Mouse (Mus musculus): ENCODE data around the gene Zfp511.

Gene Zfp511

DNA sequence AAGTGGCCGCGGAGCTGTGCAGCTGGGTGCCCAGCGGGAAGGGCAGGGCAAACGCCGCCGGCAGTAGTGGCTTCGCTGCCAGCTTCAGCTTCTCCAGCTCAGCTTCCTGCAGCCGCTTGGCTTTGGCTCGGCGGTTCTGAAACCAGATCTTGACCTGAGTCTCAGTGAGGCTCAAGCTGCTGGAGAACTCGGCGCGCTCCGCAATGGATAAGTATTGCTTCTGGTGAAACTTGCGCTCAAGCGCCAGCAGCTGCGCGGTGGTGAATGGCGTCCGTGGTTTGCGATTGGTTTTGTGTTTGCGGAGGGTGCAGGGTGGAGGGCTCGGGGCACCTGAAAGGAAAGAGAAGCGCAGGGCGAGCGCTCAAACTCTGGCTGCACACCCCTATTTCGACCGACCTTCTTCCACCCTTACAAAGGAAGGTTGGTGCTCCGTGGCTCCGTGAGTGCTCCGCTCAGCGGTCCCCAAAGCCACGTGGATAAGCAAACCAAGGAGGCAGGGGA lies 11.7 kb downstream of the Zfp511 start:
- no peak for ATAC-seq (ENCODE audit: insufficient number of reproducible peaks, low FRiP score, low TSS enrichment)

DNA sequence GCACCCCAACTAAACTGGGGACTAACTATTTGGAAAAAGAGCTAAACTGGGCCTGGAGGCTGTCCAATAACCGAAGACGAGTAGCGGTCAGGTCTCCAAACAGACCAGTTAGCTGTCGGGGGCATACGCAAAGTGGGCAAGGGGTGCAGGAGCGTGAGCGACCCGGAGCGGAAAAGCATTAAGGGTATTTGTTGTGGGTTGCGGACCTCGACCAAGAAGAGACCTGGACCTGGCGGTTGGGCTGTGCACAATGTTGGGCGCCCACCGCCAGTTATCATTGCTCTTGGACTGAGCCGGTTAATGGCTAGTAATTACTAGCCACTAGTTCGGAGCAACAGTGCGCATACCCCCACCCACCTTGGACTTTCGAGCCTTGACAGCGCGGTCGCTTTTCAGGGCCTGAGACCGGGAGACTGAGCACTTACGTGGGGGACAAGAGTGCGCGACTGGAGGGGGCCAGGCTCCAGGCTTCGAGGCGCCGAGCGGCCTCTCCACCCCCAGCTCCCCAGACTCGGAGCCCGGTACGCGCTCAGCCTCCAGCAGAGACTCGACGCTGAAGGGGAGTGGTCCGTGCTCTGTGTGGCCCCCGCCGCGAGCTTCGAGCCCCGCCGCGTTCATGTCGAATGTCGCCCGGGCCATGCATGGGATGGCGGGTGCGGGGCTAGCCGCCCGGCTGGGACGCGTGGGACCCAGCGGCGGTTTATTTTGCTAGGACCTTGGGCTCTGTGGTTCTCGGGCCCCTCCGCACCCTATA lies 12.3 kb downstream of the Zfp511 start, which contains the start of gene Msx3:
Gene Msx3, minus strand, starts transcription at position 729 of the 754 bp plus-strand sequence.
- no peak for ATAC-seq (ENCODE audit: insufficient number of reproducible peaks, low FRiP score, low TSS enrichment)

DNA sequence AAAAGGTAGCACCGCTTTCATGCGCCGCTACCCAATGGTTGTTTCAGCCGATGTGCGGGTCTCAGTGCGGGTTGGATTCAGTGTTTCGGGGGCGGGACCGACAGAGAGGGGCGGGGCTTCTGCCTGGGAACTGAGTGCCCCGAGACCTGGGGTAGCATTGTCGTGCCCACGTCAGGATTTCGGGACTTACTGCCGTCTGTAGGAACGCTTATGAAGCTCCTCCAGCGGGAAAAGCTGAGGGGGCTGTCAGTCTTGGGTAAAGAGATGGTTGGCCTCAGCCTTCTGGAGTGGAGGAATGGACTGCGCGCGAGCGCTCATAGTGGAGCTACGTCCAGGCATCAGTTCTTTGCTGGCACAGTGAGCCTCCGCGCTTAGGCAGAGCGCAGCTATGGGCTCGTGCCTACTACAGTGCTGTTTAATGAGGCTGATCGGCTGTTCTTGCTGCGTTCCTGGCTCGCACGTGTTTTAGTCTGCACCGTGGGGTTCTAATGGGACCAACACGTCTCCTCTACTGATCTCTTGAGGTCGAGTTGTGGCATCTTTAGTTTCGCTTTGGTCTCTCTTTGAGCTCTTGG lies 13.0 kb downstream of the Zfp511 start:
- no peak for ATAC-seq (ENCODE audit: insufficient number of reproducible peaks, low FRiP score, low TSS enrichment)

DNA sequence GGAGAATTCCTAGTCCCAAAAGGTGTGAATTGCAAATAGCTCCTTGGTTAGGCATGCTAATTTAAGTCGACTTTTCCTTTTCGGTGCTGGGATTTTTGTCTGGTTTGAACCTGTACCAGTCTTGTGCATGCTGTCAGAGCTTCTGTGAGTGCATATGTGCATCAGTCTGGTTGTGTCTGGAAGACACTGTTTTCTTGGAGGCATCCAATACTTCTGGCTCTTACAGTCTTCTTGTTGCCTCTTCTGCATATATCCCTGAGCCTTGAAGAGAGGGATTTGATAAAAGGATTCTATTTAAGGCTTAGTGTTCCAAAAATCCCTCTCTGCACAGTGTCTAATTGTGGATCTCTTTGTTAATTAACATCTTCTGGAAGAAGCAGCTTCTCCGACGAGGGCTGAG lies 17.9 kb downstream of the Zfp511 start:
- no peak for ATAC-seq (ENCODE audit: insufficient number of reproducible peaks, low FRiP score, low TSS enrichment)

DNA sequence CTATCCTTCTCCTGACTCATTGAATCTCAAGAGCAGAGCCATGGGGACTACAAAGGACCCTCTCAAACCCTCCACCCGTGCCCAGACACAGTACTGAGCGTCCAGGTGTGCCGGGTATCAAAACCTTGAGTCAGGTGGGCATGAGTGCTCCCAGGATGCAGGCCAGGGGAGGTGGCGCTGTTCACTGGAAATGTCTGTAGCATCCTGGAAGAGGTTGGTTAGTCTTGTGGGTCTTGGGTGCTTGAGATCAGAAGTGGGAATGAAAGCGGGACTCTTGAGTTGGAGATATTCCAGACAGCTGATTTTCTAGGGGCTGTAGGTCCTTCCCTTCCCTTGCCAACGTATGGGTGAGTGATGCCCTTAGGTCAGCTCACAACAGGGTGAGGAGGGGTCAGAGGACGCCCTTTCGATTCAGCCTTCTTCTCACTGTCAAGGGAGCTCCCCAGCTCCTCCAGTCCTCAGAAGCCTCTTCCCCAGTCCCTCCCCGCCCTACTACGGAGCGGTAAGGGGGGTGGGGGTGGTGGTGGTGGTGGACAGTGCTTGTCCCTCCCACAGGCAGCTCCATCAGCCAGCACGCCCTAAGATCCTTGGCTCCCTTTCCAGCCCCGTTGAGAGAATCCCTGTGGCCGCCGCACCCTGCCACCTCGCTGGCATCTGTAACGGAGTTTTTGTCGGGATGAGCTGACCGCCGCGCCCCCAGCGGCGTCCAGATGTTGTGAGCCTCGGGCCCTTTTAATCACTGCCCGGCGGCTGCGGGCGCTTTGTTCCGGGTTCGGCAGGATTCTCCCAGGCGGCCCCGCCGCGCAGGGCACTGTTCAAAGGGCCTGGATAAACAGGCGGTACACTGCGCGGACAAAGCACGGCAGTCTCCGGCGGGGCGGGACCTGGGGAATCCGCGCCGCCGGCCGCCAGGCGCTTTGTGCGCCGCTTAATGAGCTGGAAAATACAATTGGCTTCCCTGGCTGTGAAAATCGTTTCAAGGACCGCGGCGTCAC lies 21.5 kb downstream of the Zfp511 start:
- ATAC-seq (ENCODE audit: insufficient number of reproducible peaks, low FRiP score, low TSS enrichment), result no peak

DNA sequence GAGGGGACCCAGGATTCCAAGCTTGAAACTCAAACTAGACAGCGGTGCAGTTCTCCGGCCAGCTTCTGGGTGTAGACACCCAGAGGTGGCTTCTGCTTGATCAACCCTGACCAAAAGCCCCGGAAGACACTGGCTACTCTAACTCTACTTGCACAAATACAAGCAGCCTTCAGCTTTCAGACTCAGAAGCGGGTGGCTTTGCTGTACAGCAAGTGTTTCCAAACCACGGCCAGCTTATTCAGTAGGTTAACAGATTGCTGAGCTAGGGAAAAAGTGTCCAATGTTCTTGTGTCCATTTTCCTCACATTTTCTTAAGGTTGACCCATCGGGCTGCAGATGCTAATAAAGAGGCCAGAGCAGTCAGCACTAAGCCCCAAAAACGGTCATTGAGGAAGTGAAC lies 22.3 kb downstream of the Zfp511 start:
- ATAC-seq (ENCODE audit: insufficient number of reproducible peaks, low FRiP score, low TSS enrichment), result no peak

DNA sequence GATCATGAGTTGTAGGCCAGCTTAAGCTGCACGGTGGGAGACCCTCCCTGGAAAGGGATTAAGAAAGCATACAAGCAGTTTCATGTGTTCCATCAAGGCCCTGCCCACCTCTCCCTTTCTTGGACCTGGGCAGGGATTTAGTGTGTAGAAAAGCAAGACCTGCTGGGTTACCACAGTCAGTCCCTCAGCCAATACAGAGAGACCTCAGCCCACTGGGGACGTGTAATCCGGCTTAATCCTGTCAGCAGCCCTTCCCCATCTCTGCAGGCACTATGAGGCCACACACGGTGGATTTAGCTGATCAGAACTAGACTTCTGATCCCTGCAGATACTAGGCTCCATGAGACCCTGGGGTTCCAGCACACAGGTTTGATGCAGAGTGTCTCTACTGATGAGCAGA lies 23.4 kb downstream of the Zfp511 start:
- ATAC-seq (ENCODE audit: insufficient number of reproducible peaks, low FRiP score, low TSS enrichment), result no peak

DNA sequence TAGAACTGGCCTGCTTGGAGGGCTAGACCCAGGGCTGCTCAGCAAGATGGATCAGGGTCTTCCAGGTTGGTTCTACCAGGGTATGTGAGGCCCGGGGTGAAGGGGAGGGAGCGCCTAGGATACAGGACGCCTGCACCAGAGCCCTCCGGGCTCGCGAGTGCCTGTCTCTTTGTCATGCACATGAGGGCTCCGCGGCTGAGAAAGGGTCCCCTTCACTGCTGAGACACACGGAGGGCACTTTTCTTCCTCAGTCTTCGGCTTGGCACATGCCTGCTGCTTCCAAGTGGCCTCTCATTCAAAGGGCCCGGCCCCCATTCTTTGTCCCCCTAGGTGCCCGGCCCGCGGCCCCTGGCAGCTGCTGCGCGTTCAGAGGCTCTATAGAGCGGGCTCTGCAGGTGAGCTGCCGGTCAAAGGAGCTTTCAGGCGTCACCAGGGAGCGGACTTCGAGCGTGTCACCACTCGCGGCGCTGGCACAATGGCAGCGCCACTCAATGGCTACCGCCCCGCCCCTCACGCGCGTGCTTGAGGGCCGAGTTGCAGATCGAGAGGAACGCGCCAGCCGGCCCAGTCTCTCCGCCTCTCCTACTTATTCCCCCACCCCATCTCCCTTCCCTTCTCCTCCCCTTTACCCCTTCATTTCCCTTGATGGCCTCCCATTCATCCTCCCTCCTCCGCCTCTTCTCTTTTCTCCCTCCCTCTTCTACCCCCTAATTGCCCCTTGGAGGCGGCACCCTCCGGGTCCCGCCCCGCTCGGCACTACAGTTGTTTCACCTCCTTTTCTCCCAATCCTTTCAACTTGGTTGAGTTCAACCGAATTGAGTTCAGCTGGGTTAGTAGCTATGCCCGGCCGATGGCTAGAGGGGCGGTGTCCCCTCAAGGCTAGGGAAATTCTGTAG lies 25.0 kb downstream of the Zfp511 start:
- ATAC-seq (ENCODE audit: insufficient number of reproducible peaks, low FRiP score, low TSS enrichment), result no peak

DNA sequence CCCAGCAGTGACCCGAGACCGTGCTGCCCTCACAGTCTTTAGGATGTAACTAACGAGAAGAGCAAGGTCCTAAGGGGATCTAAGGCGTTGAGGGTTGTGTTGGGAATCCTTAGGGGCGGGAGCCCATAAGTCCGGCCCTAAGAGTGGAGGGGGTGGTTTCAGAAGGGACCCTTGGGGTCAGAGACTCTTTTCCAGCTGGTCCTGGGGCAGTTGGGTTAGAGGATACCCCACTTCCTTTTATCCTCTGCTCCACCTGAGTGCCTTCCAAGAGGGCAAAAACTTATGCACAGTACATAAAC lies 25.6 kb downstream of the Zfp511 start:
- ATAC-seq (ENCODE audit: insufficient number of reproducible peaks, low FRiP score, low TSS enrichment), result no peak

DNA sequence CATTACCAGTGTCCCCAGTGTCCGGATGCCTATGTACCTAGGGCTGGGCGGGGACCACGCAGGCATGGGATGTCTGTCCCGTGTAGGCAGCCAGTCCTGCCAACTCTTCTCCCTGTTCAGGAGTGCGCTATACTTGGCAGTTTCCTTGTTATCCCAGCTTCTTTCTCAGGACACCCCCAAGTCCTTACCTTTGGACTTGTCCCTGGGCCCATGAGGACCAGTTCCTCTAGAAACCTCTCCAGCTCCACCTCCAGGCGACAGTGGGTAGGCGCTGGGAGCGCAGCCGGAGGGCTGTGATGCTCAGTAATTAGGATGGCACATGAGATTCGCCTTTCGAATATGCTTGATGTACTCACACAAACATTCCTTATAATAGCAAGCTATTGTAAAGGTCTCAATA lies 26.1 kb downstream of the Zfp511 start:
- ATAC-seq (ENCODE audit: insufficient number of reproducible peaks, low FRiP score, low TSS enrichment), result no peak

DNA sequence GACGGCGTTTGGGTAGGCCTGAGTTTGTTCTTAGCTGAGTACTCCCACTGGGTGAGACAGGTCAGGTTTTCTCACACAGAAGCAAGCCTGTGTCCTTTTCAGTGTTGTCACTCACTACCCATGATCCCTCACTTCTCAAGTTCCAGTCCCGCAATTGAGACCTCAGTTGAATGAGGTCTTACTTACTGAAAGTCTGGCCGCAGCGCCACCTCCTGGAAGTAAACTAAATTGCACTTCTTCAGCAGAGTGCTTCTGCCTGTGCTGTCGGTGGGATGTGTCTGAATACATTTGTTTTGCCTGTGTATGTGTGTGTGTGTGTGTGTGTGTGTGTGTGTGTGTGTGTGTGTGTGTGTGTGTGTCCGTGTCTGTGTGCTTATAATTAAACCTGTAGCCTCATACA lies 26.9 kb downstream of the Zfp511 start:
- 0 out of 2 replicates have a peak, but pooled peaks have one; percentile 40 for ATAC-seq (ENCODE audit: insufficient number of reproducible peaks, low FRiP score, low TSS enrichment)

DNA sequence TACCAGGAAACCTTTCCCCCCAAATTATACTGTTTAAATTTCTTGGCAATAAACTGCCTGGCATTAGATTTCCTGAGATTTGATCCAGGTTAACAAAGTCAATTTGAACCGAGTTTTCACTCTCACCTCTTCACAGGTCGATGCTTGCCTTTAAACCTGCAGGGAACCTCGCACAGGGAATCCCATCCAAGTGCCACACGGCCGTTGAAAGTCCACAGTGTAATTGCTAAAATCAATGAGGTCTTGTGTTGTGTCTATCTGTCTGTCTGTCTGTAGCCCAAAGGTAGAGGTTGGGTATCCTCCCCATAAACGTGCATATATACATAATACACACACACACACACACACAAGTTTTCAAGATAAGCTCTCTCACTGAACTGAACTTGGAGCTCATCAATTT lies 31.2 kb downstream of the Zfp511 start:
- no peak for ATAC-seq (ENCODE audit: insufficient number of reproducible peaks, low FRiP score, low TSS enrichment)

DNA sequence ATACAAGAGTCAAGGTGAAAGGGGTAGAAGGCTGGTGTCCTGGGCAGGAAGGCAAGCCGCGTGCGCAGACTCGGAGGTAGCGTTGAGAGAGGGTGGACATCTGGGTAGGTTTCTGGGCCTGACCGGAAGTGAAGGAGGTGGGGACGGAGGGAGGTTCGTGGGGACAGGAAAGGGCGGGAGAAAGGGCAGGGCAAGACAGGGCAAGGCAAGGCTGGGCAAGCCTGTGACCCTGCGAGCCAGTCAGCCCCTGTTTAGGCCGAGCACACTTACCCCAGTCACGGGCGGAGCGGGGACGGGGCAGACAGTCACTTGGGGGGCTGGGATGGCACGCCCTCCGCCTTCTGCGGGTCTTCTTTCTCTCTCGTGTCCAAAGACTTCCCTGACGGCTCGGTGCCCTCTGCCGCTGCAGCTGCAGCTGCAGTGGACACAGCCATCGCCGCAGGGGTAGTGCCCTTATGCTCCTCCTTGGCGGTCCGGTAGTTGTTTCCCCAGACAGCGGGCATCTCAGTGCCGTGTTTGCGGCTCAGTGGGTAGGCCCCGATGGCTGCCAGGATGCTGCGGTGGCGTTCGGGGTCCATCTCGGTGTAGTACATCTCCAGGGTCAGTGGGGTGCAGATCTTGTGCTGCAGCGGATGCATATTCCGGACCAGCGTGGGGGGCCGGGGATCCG lies 34.0 kb downstream of the Zfp511 start:
- ATAC-seq (ENCODE audit: insufficient number of reproducible peaks, low FRiP score, low TSS enrichment), result no peak

DNA sequence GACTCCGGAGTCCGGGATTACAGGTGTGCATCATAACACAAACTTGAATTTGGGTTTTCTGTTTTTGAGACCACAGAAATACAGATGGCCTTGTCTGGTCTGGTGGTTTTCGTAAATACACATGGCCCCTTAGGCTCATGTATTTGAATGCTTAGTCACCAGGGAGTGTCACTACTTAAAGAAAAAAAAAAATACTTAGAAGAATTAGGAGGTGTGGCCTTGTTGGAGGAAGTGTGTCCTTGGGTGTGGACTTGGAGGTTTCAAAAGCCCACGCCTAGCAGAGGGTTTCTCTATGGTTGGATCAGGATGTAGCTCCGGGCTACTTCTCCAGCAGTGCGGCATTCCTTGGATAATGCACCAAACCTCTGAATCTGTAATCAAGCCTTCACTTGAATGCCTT lies 41.5 kb downstream of the Zfp511 start:
- no peak for ATAC-seq (ENCODE audit: insufficient number of reproducible peaks, low FRiP score, low TSS enrichment)

DNA sequence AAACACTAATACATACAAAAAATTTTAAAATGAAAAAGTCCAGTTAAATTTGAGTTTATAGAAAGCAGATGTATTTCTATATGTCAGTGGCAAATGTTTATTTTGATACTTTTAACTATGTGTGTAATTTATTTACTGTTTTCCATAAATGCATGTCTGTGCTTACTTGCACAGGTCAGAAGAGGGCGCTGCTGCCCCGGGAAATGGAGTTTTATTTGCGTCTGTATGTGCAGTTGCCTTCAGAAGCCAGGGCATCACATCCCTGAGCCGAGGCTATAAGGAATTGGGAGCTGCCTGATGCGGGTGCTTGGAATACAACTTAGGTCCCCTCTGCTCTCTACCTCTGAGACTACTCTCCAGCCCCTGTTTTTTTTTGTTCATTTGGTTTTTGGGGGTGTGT lies 42.5 kb downstream of the Zfp511 start:
- ATAC-seq (ENCODE audit: insufficient number of reproducible peaks, low FRiP score, low TSS enrichment), result no peak

DNA sequence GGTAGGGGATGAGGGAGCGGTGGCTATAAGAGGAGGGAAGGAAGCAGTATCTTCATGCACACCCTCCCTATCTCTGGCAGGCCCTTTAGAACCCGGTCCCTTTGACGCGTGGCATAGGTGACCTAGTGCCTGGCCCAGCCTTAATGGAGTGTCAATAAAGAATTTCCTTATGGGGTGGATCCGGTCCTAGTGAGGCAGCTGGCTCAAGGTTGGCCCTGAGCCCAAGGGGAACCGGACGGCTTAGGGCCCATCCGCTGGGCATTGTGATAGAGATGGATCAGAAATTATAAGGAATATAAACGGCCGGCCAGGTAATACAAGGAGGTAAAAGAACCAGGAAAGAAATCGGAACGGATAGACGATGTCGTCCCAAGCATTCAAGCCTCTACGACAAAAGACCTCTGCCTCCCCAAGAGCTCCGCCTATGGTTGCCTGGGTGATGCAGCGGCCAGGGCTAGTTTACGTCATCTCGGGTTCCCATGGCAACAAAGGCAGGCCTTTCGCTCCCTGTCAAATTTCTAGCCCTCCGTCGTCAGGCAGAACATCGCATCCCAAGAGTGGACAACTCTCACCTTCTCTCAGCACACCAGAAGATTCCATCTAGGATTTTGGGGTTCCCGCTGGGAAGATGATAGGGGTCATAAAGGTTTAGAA lies 44.4 kb downstream of the Zfp511 start:
- peak; percentile 85 for ATAC-seq (ENCODE audit: insufficient number of reproducible peaks, low FRiP score, low TSS enrichment)

DNA sequence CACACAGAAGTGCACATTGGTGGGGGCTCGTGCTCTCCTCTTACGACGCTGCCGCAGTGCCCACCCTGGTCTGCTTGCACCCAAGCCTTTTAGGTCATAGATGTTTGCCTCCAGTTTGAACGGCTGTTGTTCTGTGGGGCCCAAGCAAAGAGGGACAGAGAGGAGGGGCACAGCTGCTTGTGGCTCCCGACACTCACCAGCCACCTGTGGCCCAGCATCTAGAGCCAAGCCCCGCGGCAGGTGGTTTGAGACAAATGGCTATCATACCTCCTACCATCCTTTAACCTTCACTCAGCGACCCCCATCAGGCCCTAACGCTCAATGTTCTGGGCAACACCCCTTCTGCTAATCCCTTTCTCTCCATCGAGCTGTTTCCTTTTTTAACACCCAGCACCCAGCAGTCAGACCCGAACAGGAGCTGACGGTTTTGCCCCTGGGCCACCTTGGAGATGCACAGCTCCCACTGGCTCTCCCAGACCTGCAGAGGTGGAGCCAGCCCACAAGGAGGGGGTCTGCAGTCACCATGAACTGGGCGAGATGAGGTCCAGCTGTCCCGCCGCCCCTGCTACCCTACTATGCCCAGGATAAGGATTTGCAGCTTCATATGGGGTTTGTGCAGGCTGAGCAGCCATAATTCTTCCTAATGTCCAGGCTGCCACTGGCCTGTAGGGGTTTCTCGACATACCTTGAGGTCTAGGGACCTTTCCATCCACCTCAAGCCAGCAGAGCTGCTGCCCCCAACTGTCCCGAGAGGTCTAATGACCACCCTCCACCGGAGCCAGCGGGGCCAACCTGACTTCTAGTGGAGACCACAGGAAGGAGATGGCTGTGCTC lies 45.4 kb downstream of the Zfp511 start:
- ATAC-seq (ENCODE audit: insufficient number of reproducible peaks, low FRiP score, low TSS enrichment), result 0 out of 2 replicates have a peak, but pooled peaks have one; percentile 13

DNA sequence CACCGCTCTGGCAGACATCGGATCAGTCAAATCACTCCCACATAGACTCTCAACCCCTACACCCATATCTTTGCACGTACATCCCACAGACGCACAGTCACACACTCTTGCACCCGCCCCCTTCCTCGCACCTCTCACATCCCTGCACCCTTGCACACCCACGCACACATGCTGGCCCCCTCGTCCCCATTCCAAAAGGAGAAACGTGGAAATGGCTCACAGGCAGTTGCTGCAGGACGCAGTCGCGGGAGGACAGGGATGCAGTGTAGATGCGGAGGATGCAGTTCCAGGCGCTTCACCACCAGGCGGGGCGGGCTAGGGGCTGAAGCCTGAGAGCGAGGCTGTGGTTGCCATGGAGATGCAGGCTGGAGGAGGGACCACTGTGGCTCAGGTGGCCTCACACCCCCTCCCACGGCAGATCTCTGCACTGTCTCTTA lies 46.1 kb downstream of the Zfp511 start, which contains the start of gene Caly:
Gene Caly, minus strand, starts transcription at position 307 of the 437 bp plus-strand sequence.
- peak; percentile 84 for ATAC-seq (ENCODE audit: insufficient number of reproducible peaks, low FRiP score, low TSS enrichment)

Data from cerebellum, adult (tissue).